Mouse (Mus musculus) bone marrow macrophage, adult 2 months (primary cell): ENCODE measurements around the gene Aaed1.

ENCODE experiments used
- CTCF ChIP-seq: IDR thresholded peaks from 2 replicates; pipeline ENCODE4 v1.5.1; 2012; ENCODE audit warnings: low read depth, mild to moderate bottlenecking, low read length, moderate library complexity
- POLR2A ChIP-seq: IDR thresholded peaks from 2 replicates; pipeline ENCODE4 v1.6.1; 2012; ENCODE audit warnings: mild to moderate bottlenecking, low read depth, low read length, borderline replicate concordance

- TF ChIP-seq POLR2A (no peak), CTCF (no peak)
Measured at GRCm38 (mm10) chr13:64299069-64299468, 13.4 kb downstream of the Aaed1 start.
